Mouse (Mus musculus): ENCODE results near the gene Neto2. TPM values are rescaled to one million over a fixed set of nuclear protein-coding genes. Genes with fewer than 3 reads are reported as not detected.
A peak's percentile ranks its signal among the peaks of the same experiment; 100 is the strongest.

Gene Neto2
- total RNA-seq, 4 experiments from 2014 or later: 57.4 to 73.8 (median 60.2) TPM

- peak; percentile 9 to 50 for DNase-seq (ENCODE audit: low spot score in 2 of 2)
Measured at GRCm38 (mm10) chr8:85603203-85603895, 97.4 kb downstream of the Neto2 start.

- no peak for DNase-seq (ENCODE audit: low spot score in 2 of 2)
Measured at GRCm38 (mm10) chr8:85602737-85603136, 98.0 kb downstream of the Neto2 start.

- no peak for DNase-seq (ENCODE audit: low spot score in 2 of 2)
Measured at GRCm38 (mm10) chr8:85601741-85602140, 99.0 kb downstream of the Neto2 start.

GRCm38 (mm10) chr8:85597413-85598191, 103.1 kb downstream of the Neto2 start:
- no peak for DNase-seq (ENCODE audit: low spot score in 2 of 2)

- no peak for DNase-seq (ENCODE audit: low spot score in 2 of 2)
Measured at GRCm38 (mm10) chr8:85595391-85595790, 105.3 kb downstream of the Neto2 start.

- no peak for DNase-seq (ENCODE audit: low spot score in 2 of 2)
Measured at GRCm38 (mm10) chr8:85594983-85595382, 105.7 kb downstream of the Neto2 start.

- DNase-seq (ENCODE audit: low spot score in 2 of 2): no peak
Measured at GRCm38 (mm10) chr8:85593324-85593723, 107.4 kb downstream of the Neto2 start.

GRCm38 (mm10) chr8:85591532-85591931, 109.2 kb downstream of the Neto2 start:
- DNase-seq (ENCODE audit: low spot score in 2 of 2): no peak

GRCm38 (mm10) chr8:85590258-85590657, 110.5 kb downstream of the Neto2 start:
- no peak for DNase-seq (ENCODE audit: low spot score in 2 of 2)

- DNase-seq (ENCODE audit: low spot score in 2 of 2): no peak
Measured at GRCm38 (mm10) chr8:85588596-85588995, 112.1 kb downstream of the Neto2 start.

Small RNAs within 50 kb of the gene (microRNA-seq; reads per million reads assigned to microRNA genes)
- 0 reads per million in 2 experiments for gene Mir8109

Other genes with a start within 250 kb of the Neto2 start
- gene Gpt2, start 208.3 kb downstream of the Neto2 start, total RNA-seq (2022): 10 to 100 TPM; 43.6 to 52.6 (median 49.1) TPM
- gene Dnaja2, start 145.6 kb downstream of the Neto2 start, total RNA-seq (2022): 100 to 1,000 TPM; 173 to 194 (median 190) TPM
- gene Itfg1, start 140.0 kb upstream of the Neto2 start, total RNA-seq (2022): 100 to 1,000 TPM; 169 to 204 (median 183) TPM
- gene Phkb, start 140.0 kb upstream of the Neto2 start, total RNA-seq (2022): 10 to 100 TPM; 45.5 to 51.1 (median 48.8) TPM

All from left cerebral cortex, adult 8-10 months (tissue).